Mouse (Mus musculus): ENCODE data around the gene Camta1. TPM values are rescaled to one million over a fixed set of nuclear protein-coding genes. Genes with fewer than 3 reads are reported as not detected.
A peak's percentile ranks its signal among the peaks of the same experiment; 100 is the strongest.

Camta1 gene
- polyA plus RNA-seq, 1 experiment from 2014 or later, result 83.5 TPM

- peaks cover 2% of the 10 kb centered on the region for H3K27me3 ChIP-seq (ENCODE audit: insufficient read depth, low read length)
- H3K36me3 ChIP-seq (ENCODE audit: insufficient read depth, low read length), result no peaks in the 10 kb centered on the region
- H3K9ac ChIP-seq (replicated peaks; ENCODE audit: low read length), result no peak overlapping the region
- ATAC-seq (ENCODE audit: low FRiP score, low TSS enrichment), result no peak
- 17% methylated on average over 9 of the region's 9 CpGs for WGBS
- H3K27ac ChIP-seq (ENCODE audit: low read length), result no peak overlapping the region
- no peak overlapping the region for H3K4me3 ChIP-seq (ENCODE audit: low read length)
- H3K4me2 ChIP-seq (replicated peaks; ENCODE audit: low read depth, low read length), result no peak overlapping the region
- no peaks in the 10 kb centered on the region for H3K9me3 ChIP-seq (ENCODE audit: low read length)
- peaks cover 35% of the 10 kb centered on the region for H3K4me1 ChIP-seq (ENCODE audit: insufficient read depth, low read length)
Measured at GRCm38 (mm10) chr4:151638941-151639340, 222.7 kb downstream of the Camta1 start.

GRCm38 (mm10) chr4:151637348-151637747, 224.3 kb downstream of the Camta1 start:
- peak; percentile 62 for ATAC-seq (ENCODE audit: low FRiP score, low TSS enrichment)
- Histone ChIP-seq H3K4me1 (ENCODE audit: insufficient read depth, low read length) (peaks cover 41% of the 10 kb centered on the region), H3K9me3 (ENCODE audit: low read length) (no peaks in the 10 kb centered on the region), H3K27ac (ENCODE audit: low read length) (no peak overlapping the region), H3K9ac (replicated peaks; ENCODE audit: low read length) (no peak overlapping the region), H3K4me2 (replicated peaks; ENCODE audit: low read depth, low read length) (peak overlapping the region; percentile 6; the same call in 1 of the 2 replicates), H3K4me3 (ENCODE audit: low read length) (no peak overlapping the region), H3K27me3 (ENCODE audit: insufficient read depth, low read length) (peaks cover 2% of the 10 kb centered on the region), H3K36me3 (ENCODE audit: insufficient read depth, low read length) (no peaks in the 10 kb centered on the region)
- 30% methylated on average over 9 of the region's 9 CpGs for WGBS

GRCm38 (mm10) chr4:151634771-151635170, 226.9 kb downstream of the Camta1 start:
- 28% methylated on average over 6 of the region's 6 CpGs for WGBS

GRCm38 (mm10) chr4:151633795-151634194, 227.9 kb downstream of the Camta1 start:
- no peaks in the 10 kb centered on the region; the same call in 1 of the 2 replicates for H3K27me3 ChIP-seq (ENCODE audit: insufficient read depth, low read length)
- no peak overlapping the region for H3K4me3 ChIP-seq (ENCODE audit: low read length)
- H3K36me3 ChIP-seq (ENCODE audit: insufficient read depth, low read length), result no peaks in the 10 kb centered on the region
- H3K9ac ChIP-seq (replicated peaks; ENCODE audit: low read length), result no peak overlapping the region
- H3K27ac ChIP-seq (ENCODE audit: low read length), result no peak overlapping the region
- peaks cover 54% of the 10 kb centered on the region for H3K4me1 ChIP-seq (ENCODE audit: insufficient read depth, low read length)
- H3K4me2 ChIP-seq (replicated peaks; ENCODE audit: low read depth, low read length), result no peak overlapping the region
- ATAC-seq (ENCODE audit: low FRiP score, low TSS enrichment), result no peak
- 87% methylated on average over 8 of the region's 8 CpGs for WGBS
- H3K9me3 ChIP-seq (ENCODE audit: low read length), result no peaks in the 10 kb centered on the region

More at GRCm38 (mm10) chr4:151634771-151635170, 226.9 kb downstream of the Camta1 start:
- Histone ChIP-seq H3K36me3 (ENCODE audit: insufficient read depth, low read length) (no peaks in the 10 kb centered on the region), H3K4me3 (ENCODE audit: low read length) (no peak overlapping the region), H3K27ac (ENCODE audit: low read length) (no peak overlapping the region), H3K9ac (replicated peaks; ENCODE audit: low read length) (no peak overlapping the region), H3K4me1 (ENCODE audit: insufficient read depth, low read length) (peaks cover 54% of the 10 kb centered on the region), H3K9me3 (ENCODE audit: low read length) (no peaks in the 10 kb centered on the region), H3K4me2 (replicated peaks; ENCODE audit: low read depth, low read length) (no peak overlapping the region), H3K27me3 (ENCODE audit: insufficient read depth, low read length) (no peaks in the 10 kb centered on the region; the same call in 1 of the 2 replicates)
- no peak for ATAC-seq (ENCODE audit: low FRiP score, low TSS enrichment)

GRCm38 (mm10) chr4:151632321-151632720, 229.4 kb downstream of the Camta1 start:
- Histone ChIP-seq H3K9me3 (ENCODE audit: low read length) (no peaks in the 10 kb centered on the region), H3K36me3 (ENCODE audit: insufficient read depth, low read length) (no peaks in the 10 kb centered on the region), H3K9ac (replicated peaks; ENCODE audit: low read length) (no peak overlapping the region), H3K4me1 (ENCODE audit: insufficient read depth, low read length) (peaks cover 42% of the 10 kb centered on the region), H3K27ac (ENCODE audit: low read length) (no peak overlapping the region), H3K4me2 (replicated peaks; ENCODE audit: low read depth, low read length) (no peak overlapping the region), H3K27me3 (ENCODE audit: insufficient read depth, low read length) (no peaks in the 10 kb centered on the region), H3K4me3 (ENCODE audit: low read length) (no peak overlapping the region)
- 77% methylated on average over 6 of the region's 6 CpGs for WGBS
- no peak for ATAC-seq (ENCODE audit: low FRiP score, low TSS enrichment)

GRCm38 (mm10) chr4:151630664-151631063, 231.0 kb downstream of the Camta1 start:
- 27% methylated on average over 10 of the region's 10 CpGs for WGBS
- Histone ChIP-seq H3K36me3 (ENCODE audit: insufficient read depth, low read length) (no peaks in the 10 kb centered on the region), H3K9me3 (ENCODE audit: low read length) (no peaks in the 10 kb centered on the region), H3K4me3 (ENCODE audit: low read length) (no peak overlapping the region), H3K9ac (replicated peaks; ENCODE audit: low read length) (no peak overlapping the region), H3K27ac (ENCODE audit: low read length) (peak overlapping the region; percentile 31), H3K4me1 (ENCODE audit: insufficient read depth, low read length) (peaks cover 35% of the 10 kb centered on the region), H3K27me3 (ENCODE audit: insufficient read depth, low read length) (no peaks in the 10 kb centered on the region), H3K4me2 (replicated peaks; ENCODE audit: low read depth, low read length) (no peak overlapping the region)
- peak; percentile 90 for ATAC-seq (ENCODE audit: low FRiP score, low TSS enrichment)

- Histone ChIP-seq H3K9ac (replicated peaks; ENCODE audit: low read length) (no peak overlapping the region), H3K4me2 (replicated peaks; ENCODE audit: low read depth, low read length) (no peak overlapping the region), H3K36me3 (ENCODE audit: insufficient read depth, low read length) (no peaks in the 10 kb centered on the region), H3K27me3 (ENCODE audit: insufficient read depth, low read length) (no peaks in the 10 kb centered on the region), H3K9me3 (ENCODE audit: low read length) (no peaks in the 10 kb centered on the region), H3K27ac (ENCODE audit: low read length) (peak overlapping the region; percentile 31), H3K4me3 (ENCODE audit: low read length) (no peak overlapping the region), H3K4me1 (ENCODE audit: insufficient read depth, low read length) (peaks cover 31% of the 10 kb centered on the region)
- ATAC-seq (ENCODE audit: low FRiP score, low TSS enrichment), result peak; percentile 78
- 27% methylated on average over 3 of the region's 3 CpGs for WGBS
Measured at GRCm38 (mm10) chr4:151630231-151630630, 231.4 kb downstream of the Camta1 start.

- Histone ChIP-seq H3K9me3 (ENCODE audit: low read length) (no peaks in the 10 kb centered on the region), H3K27me3 (ENCODE audit: insufficient read depth, low read length) (no peaks in the 10 kb centered on the region), H3K36me3 (ENCODE audit: insufficient read depth, low read length) (no peaks in the 10 kb centered on the region), H3K4me1 (ENCODE audit: insufficient read depth, low read length) (peaks cover 28% of the 10 kb centered on the region; the same call in 1 of the 2 replicates), H3K4me2 (replicated peaks; ENCODE audit: low read depth, low read length) (no peak overlapping the region), H3K9ac (replicated peaks; ENCODE audit: low read length) (no peak overlapping the region), H3K27ac (ENCODE audit: low read length) (no peak overlapping the region), H3K4me3 (ENCODE audit: low read length) (no peak overlapping the region)
- 43% methylated on average over 14 of the region's 14 CpGs for WGBS
- no peak for ATAC-seq (ENCODE audit: low FRiP score, low TSS enrichment)
Measured at GRCm38 (mm10) chr4:151619541-151620016, 242.1 kb downstream of the Camta1 start.

- 29% methylated on average over 21 of the region's 21 CpGs for whole genome bisulfite sequencing
- Histone ChIP-seq H3K4me1 (ENCODE audit: insufficient read depth, low read length) (peaks cover 28% of the 10 kb centered on the region; the same call in 1 of the 2 replicates), H3K27ac (ENCODE audit: low read length) (peak overlapping the region; percentile 12; the same call in 1 of the 2 replicates), H3K36me3 (ENCODE audit: insufficient read depth, low read length) (no peaks in the 10 kb centered on the region), H3K4me2 (replicated peaks; ENCODE audit: low read depth, low read length) (no peak overlapping the region), H3K4me3 (ENCODE audit: low read length) (no peak overlapping the region), H3K9ac (replicated peaks; ENCODE audit: low read length) (no peak overlapping the region), H3K27me3 (ENCODE audit: insufficient read depth, low read length) (no peaks in the 10 kb centered on the region), H3K9me3 (ENCODE audit: low read length) (peaks cover 6% of the 10 kb centered on the region; the same call in 1 of the 2 replicates)
- peak; percentile 94 for ATAC-seq (ENCODE audit: low FRiP score, low TSS enrichment)
Measured at GRCm38 (mm10) chr4:151618420-151619310, 243.0 kb downstream of the Camta1 start.

- no peaks in the 10 kb centered on the region for H3K36me3 ChIP-seq (ENCODE audit: insufficient read depth, low read length)
- WGBS, result 46% methylated on average over 6 of the region's 6 CpGs
- no peak overlapping the region for H3K4me3 ChIP-seq (ENCODE audit: low read length)
- no peak for ATAC-seq (ENCODE audit: low FRiP score, low TSS enrichment)
- peaks cover 9% of the 10 kb centered on the region; the same call in 1 of the 2 replicates for H3K9me3 ChIP-seq (ENCODE audit: low read length)
- H3K27ac ChIP-seq (ENCODE audit: low read length), result no peak overlapping the region
- H3K4me1 ChIP-seq (ENCODE audit: insufficient read depth, low read length), result no peaks in the 10 kb centered on the region
- no peak overlapping the region for H3K9ac ChIP-seq (replicated peaks; ENCODE audit: low read length)
- no peaks in the 10 kb centered on the region for H3K27me3 ChIP-seq (ENCODE audit: insufficient read depth, low read length)
- H3K4me2 ChIP-seq (replicated peaks; ENCODE audit: low read depth, low read length), result no peak overlapping the region
Measured at GRCm38 (mm10) chr4:151611621-151612020, 250.1 kb downstream of the Camta1 start.

Data from kidney, embryonic 16.5 days (tissue).